Mouse (Mus musculus): ENCODE data around the gene Faap100.

Faap100 gene

GRCm38 (mm10) chr11:120351250-120352092, 27.1 kb downstream of the Faap100 start:
- no peak for DNase-seq (ENCODE audit: low spot score)

- DNase-seq (ENCODE audit: low spot score), result no peak
Measured at GRCm38 (mm10) chr11:120350711-120351110, 27.9 kb downstream of the Faap100 start.

- peak; percentile 86 for DNase-seq (ENCODE audit: low spot score)
Measured at GRCm38 (mm10) chr11:120349986-120350702, 28.4 kb downstream of the Faap100 start.

GRCm38 (mm10) chr11:120349371-120349985, 29.1 kb downstream of the Faap100 start:
- DNase-seq (ENCODE audit: low spot score), result no peak

GRCm38 (mm10) chr11:120348684-120349370, 29.7 kb downstream of the Faap100 start:
- DNase-seq (ENCODE audit: low spot score), result peak; percentile 62

GRCm38 (mm10) chr11:120347791-120348683, 30.5 kb downstream of the Faap100 start, which contains the start of gene Actg1:
Actg1 (minus strand) TSS chr11:120348542.
- DNase-seq (ENCODE audit: low spot score), result peak; percentile 81

- DNase-seq (ENCODE audit: low spot score), result peak; percentile 4
Measured at GRCm38 (mm10) chr11:120347301-120347700, 31.3 kb downstream of the Faap100 start.

GRCm38 (mm10) chr11:120346383-120347034, 32.1 kb downstream of the Faap100 start:
- DNase-seq (ENCODE audit: low spot score), result peak; percentile 5

- no peak for DNase-seq (ENCODE audit: low spot score)
Measured at GRCm38 (mm10) chr11:120345067-120345681, 33.4 kb downstream of the Faap100 start.

- no peak for DNase-seq (ENCODE audit: low spot score)
Measured at GRCm38 (mm10) chr11:120344310-120344920, 34.1 kb downstream of the Faap100 start.

GRCm38 (mm10) chr11:120343519-120344309, 34.9 kb downstream of the Faap100 start:
- DNase-seq (ENCODE audit: low spot score), result no peak

- no peak for DNase-seq (ENCODE audit: low spot score)
Measured at GRCm38 (mm10) chr11:120342656-120343160, 35.9 kb downstream of the Faap100 start.

- DNase-seq (ENCODE audit: low spot score), result no peak
Measured at GRCm38 (mm10) chr11:120341661-120342060, 36.9 kb downstream of the Faap100 start.

- DNase-seq (ENCODE audit: low spot score), result no peak
Measured at GRCm38 (mm10) chr11:120339978-120340513, 38.5 kb downstream of the Faap100 start.

GRCm38 (mm10) chr11:120338786-120339185, 39.8 kb downstream of the Faap100 start:
- no peak for DNase-seq (ENCODE audit: low spot score)

GRCm38 (mm10) chr11:120337447-120337846, 41.1 kb downstream of the Faap100 start:
- DNase-seq (ENCODE audit: low spot score), result no peak

- no peak for DNase-seq (ENCODE audit: low spot score)
Measured at GRCm38 (mm10) chr11:120335431-120336021, 43.0 kb downstream of the Faap100 start.

- no peak for DNase-seq (ENCODE audit: low spot score)
Measured at GRCm38 (mm10) chr11:120320156-120320555, 58.4 kb downstream of the Faap100 start.

All from ovary, postnatal 10 days (tissue).